Mouse (Mus musculus) CH12.LX (cell line): ENCODE data around the gene Tent5c. TPM values are rescaled to one million over a fixed set of nuclear protein-coding genes. Genes with fewer than 3 reads are reported as not detected.

Experiments used
- DNase-seq: peaks from one replicate; pipeline ENCODE4 v3.0.0-alpha.2; 2013; ENCODE audit errors: extremely low read depth
- H3K27ac ChIP-seq: 2 replicates; pipeline ENCODE4 v1.5.1; 2012; ENCODE audit warnings: low read depth, mild to moderate bottlenecking, control low read depth, moderate library complexity; ENCODE audit not compliant: insufficient read depth
- H3K27me3 ChIP-seq: replicated peaks from 2 replicates; pipeline ENCODE3; 2012; ENCODE audit warnings: inconsistent platforms
- H3K36me3 ChIP-seq, 2 experiments: replicated peaks in 1 of 2; 2 replicates each; pipeline versions ENCODE3 to v1.6.1; 2012; ENCODE audit warnings: inconsistent platforms in 1 of 2, low read length in 1 of 2, mild to moderate bottlenecking in 1 of 2, mixed read lengths in 1 of 2, moderate library complexity in 1 of 2; ENCODE audit not compliant: control insufficient read depth in 1 of 2, insufficient read depth in 1 of 2
- H3K4me1 ChIP-seq, 2 experiments: 2 replicates each; pipeline ENCODE4 v1.6.1; 2012; ENCODE audit warnings: inconsistent platforms in 1 of 2, moderate library complexity in 1 of 2; ENCODE audit not compliant: insufficient read depth in 2 of 2, control insufficient read depth in 1 of 2
- H3K4me2 ChIP-seq: 2 replicates; pipeline ENCODE4 v1.6.1; 2012; ENCODE audit warnings: low read depth, mild to moderate bottlenecking, control low read depth; ENCODE audit not compliant: poor library complexity, insufficient read depth, severe bottlenecking
- H3K4me3 ChIP-seq, 3 experiments: fragments of 150-350 bp in 1 of 3; sonication (generic) in 1 of 3; replicated peaks in 1 of 3; 2 replicates each; pipeline versions ENCODE3 to v1.5.1; 2011 to 2012; ENCODE audit warnings: low read depth in 2 of 3, low read length in 2 of 3, mild to moderate bottlenecking in 2 of 3, moderate library complexity in 2 of 3, control low read depth in 1 of 3, improper control_type of control experiment in 1 of 3, inconsistent platforms in 1 of 3, mixed read lengths in 1 of 3; ENCODE audit not compliant: poor library complexity in 1 of 3
- H3K79me2 ChIP-seq: replicated peaks from 2 replicates; pipeline ENCODE4 v1.6.1; 2012; ENCODE audit warnings: mild to moderate bottlenecking, moderate library complexity; ENCODE audit not compliant: control insufficient read depth, poor library complexity, insufficient read depth, severe bottlenecking; ENCODE audit errors: extremely low read depth
- H3K9ac ChIP-seq: 2 replicates; pipeline ENCODE4 v1.6.1; 2012; ENCODE audit warnings: low read depth, mild to moderate bottlenecking, control low read depth, moderate library complexity; ENCODE audit not compliant: insufficient read depth
- H3K9me3 ChIP-seq: replicated peaks from 2 replicates; pipeline ENCODE3; 2012; ENCODE audit warnings: low read length, inconsistent platforms, mixed read lengths
- CHD1 ChIP-seq: IDR thresholded peaks from 2 replicates; pipeline ENCODE4 v1.6.1; 2012; ENCODE audit warnings: low read depth, low read length, improper control_type of control experiment, inconsistent platforms
- CHD2 ChIP-seq: IDR thresholded peaks from 2 replicates; pipeline ENCODE4 v1.6.1; 2011; ENCODE audit warnings: low read length, improper control_type of control experiment
- CTCF ChIP-seq, 2 experiments: IDR thresholded peaks in 1 of 2; conservative IDR thresholded peaks in 1 of 2; 2 replicates each; pipeline ENCODE4 v1.5.1; 2011 to 2012; ENCODE audit warnings: low read depth in 2 of 2, low read length in 2 of 2, improper control_type of control experiment in 1 of 2, inconsistent platforms in 1 of 2, mild to moderate bottlenecking in 1 of 2, moderate library complexity in 1 of 2
- E2F4 ChIP-seq: IDR thresholded peaks from 2 replicates; pipeline ENCODE4 v1.6.1; 2011; ENCODE audit warnings: low read depth, low read length, improper control_type of control experiment; ENCODE audit not compliant: insufficient replicate concordance
- ELF1 ChIP-seq: IDR thresholded peaks from 2 replicates; pipeline ENCODE4 v1.6.1; 2014; ENCODE audit warnings: low read depth, mild to moderate bottlenecking, inconsistent platforms, low read length, improper control_type of control experiment
- EP300 ChIP-seq: IDR thresholded peaks from 2 replicates; pipeline ENCODE4 v1.6.1; 2011; ENCODE audit warnings: low read length, improper control_type of control experiment
- GABPA ChIP-seq: IDR thresholded peaks from 2 replicates; pipeline ENCODE4 v1.6.1; 2012; ENCODE audit warnings: low read depth, low read length, improper control_type of control experiment, inconsistent platforms; ENCODE audit not compliant: insufficient replicate concordance
- IRF4 ChIP-seq: IDR thresholded peaks from 2 replicates; pipeline ENCODE4 v1.6.1; 2014; ENCODE audit warnings: low read depth, mild to moderate bottlenecking, inconsistent platforms, low read length, improper control_type of control experiment
- JUN ChIP-seq: IDR thresholded peaks from 2 replicates; pipeline ENCODE4 v1.6.1; 2011; ENCODE audit warnings: low read depth, mild to moderate bottlenecking, low read length, improper control_type of control experiment, moderate library complexity; ENCODE audit not compliant: insufficient read depth
- KAT2A ChIP-seq: IDR thresholded peaks from 2 replicates; pipeline ENCODE4 v1.6.1; 2012; ENCODE audit warnings: low read length, improper control_type of control experiment, inconsistent platforms; ENCODE audit not compliant: insufficient replicate concordance
- MAFK ChIP-seq: IDR thresholded peaks from 2 replicates; pipeline ENCODE4 v1.6.1; 2011; ENCODE audit warnings: low read length, improper control_type of control experiment; ENCODE audit not compliant: insufficient replicate concordance
- MAX ChIP-seq: IDR thresholded peaks from 2 replicates; pipeline ENCODE4 v1.6.1; 2011; ENCODE audit warnings: low read length, improper control_type of control experiment
- MEF2A ChIP-seq: IDR thresholded peaks from 2 replicates; pipeline ENCODE4 v1.6.1; 2014; ENCODE audit warnings: low read depth, mild to moderate bottlenecking, inconsistent platforms, low read length, improper control_type of control experiment, borderline replicate concordance
- MXI1 ChIP-seq: IDR thresholded peaks from 2 replicates; pipeline ENCODE4 v1.6.1; 2011; ENCODE audit warnings: mild to moderate bottlenecking, low read depth, low read length, improper control_type of control experiment
- MYC ChIP-seq: IDR thresholded peaks from 2 replicates; pipeline ENCODE4 v1.6.1; 2011; ENCODE audit warnings: low read depth, mild to moderate bottlenecking, improper control_type of control experiment, low read length
- NRF1 ChIP-seq: IDR thresholded peaks from 2 replicates; pipeline ENCODE4 v1.6.1; 2014; ENCODE audit warnings: low read depth, mild to moderate bottlenecking, inconsistent platforms, low read length, improper control_type of control experiment, moderate library complexity
- PAX5 ChIP-seq: IDR thresholded peaks from 2 replicates; pipeline ENCODE4 v1.6.1; 2012; ENCODE audit warnings: low read length, inconsistent platforms, mixed read lengths
- POLR2A ChIP-seq: IDR thresholded peaks from 2 replicates; pipeline ENCODE4 v1.6.1; 2011; ENCODE audit warnings: low read depth, mild to moderate bottlenecking, improper control_type of control experiment, low read length
- RCOR1 ChIP-seq: conservative IDR thresholded peaks from 2 replicates; pipeline ENCODE4 v1.6.1; 2012; ENCODE audit warnings: low read depth, mild to moderate bottlenecking, inconsistent platforms, low read length, improper control_type of control experiment
- SIN3A ChIP-seq: IDR thresholded peaks from 2 replicates; pipeline ENCODE4 v1.6.1; 2012; ENCODE audit warnings: low read length, improper control_type of control experiment, inconsistent platforms
- TBP ChIP-seq: conservative IDR thresholded peaks from 2 replicates; pipeline ENCODE4 v1.6.1; 2011; ENCODE audit warnings: low read depth, low read length, improper control_type of control experiment
- UBTF ChIP-seq: IDR thresholded peaks from 2 replicates; pipeline ENCODE4 v1.6.1; 2012; ENCODE audit warnings: low read depth, mild to moderate bottlenecking, inconsistent platforms, low read length, improper control_type of control experiment, moderate library complexity
- USF1 ChIP-seq: IDR thresholded peaks from 2 replicates; pipeline ENCODE4 v1.6.1; 2014; ENCODE audit warnings: low read depth, mild to moderate bottlenecking, inconsistent platforms, low read length, improper control_type of control experiment
- USF2 ChIP-seq: conservative IDR thresholded peaks from 2 replicates; pipeline ENCODE4 v1.6.1; 2011; ENCODE audit warnings: low read depth, low read length, improper control_type of control experiment
- ZC3H11A ChIP-seq: IDR thresholded peaks from 2 replicates; pipeline ENCODE4 v1.6.1; 2012; ENCODE audit warnings: low read depth, mild to moderate bottlenecking, inconsistent platforms, low read length, improper control_type of control experiment
- ZMIZ1 ChIP-seq: IDR thresholded peaks from 2 replicates; pipeline ENCODE4 v1.6.1; 2012; ENCODE audit warnings: low read depth, mild to moderate bottlenecking, inconsistent platforms, low read length, improper control_type of control experiment
- ZNF384 ChIP-seq: IDR thresholded peaks from 2 replicates; pipeline ENCODE4 v1.6.1; 2012; ENCODE audit warnings: low read depth, low read length, improper control_type of control experiment, inconsistent platforms
- dilution Hi-C: fragments of 300-500 bp; cut with MboI; formaldehyde crosslinking; loops from 2 replicates; pipeline ENCODE4 v1.14.3; 2020; ENCODE audit warnings: low sequenced_read_pairs; ENCODE audit not compliant: extremely low pct_unique_long_range_greater_than_20kb, extremely low pct_ligation_motif_present
- in situ Hi-C: fragments of 300-500 bp; cut with MboI; formaldehyde crosslinking; loops from 3 replicates; pipeline ENCODE4 v1.14.3; 2019; ENCODE audit warnings: low sequenced_read_pairs, low pct_ligation_motif_present, low pct_unique_long_range_greater_than_20kb, mixed read lengths
- polyA plus RNA-seq: library from polyadenylated mRNA; unstranded; fragments of >175 nt; gene quantifications from 2 replicates; pipeline ENCODE4 v1.2.1, GENCODE M21; 2012; ENCODE audit warnings: low read depth; ENCODE audit not compliant: insufficient read length
- total RNA-seq, 2 experiments: library from RNA; depleted of rRNA; stranded (reverse); fragments of 300-350 nt in 1 of 2; fragments of >200 nt in 1 of 2; gene quantifications; 2 replicates each; pipeline ENCODE4 v1.2.3; 2012 to 2014

Gene Tent5c
- total and polyA plus RNA-seq, 3 experiments: 10.6 to 18.7 (median 12.3) TPM

- H3K9me3 ChIP-seq: no peaks in the 10 kb centered on the region
- no peaks in the 10 kb centered on the region for H3K36me3 ChIP-seq
- peak overlapping the region; percentile 46 for H3K4me2 ChIP-seq
- peak overlapping the region; percentile 75; the same call in 1 of the 2 replicates for H3K9ac ChIP-seq
- DNase-seq: no peak
- in situ Hi-C loops: loop anchor here (5.0 kb wide), 1 partner anchor 65 kb away; no protein-coding TSS in a partner anchor
- peaks cover 20 to 56% of the 10 kb centered on the region in 2 experiments for H3K4me1 ChIP-seq
- H3K27ac ChIP-seq: no peak overlapping the region
- H3K27me3 ChIP-seq: peaks cover 5% of the 10 kb centered on the region
- H3K79me2 ChIP-seq: peaks cover 50% of the 10 kb centered on the region
- peak overlapping the region; percentile 69 to 79 (median 79) for H3K4me3 ChIP-seq
- dilution Hi-C loops: no loop called here
- no peak for TF ChIP-seq GABPA
- peak; percentile 7; the same call in 1 of the 2 replicates for TF ChIP-seq IRF4
- TF ChIP-seq USF2: no peak
- no peak for TF ChIP-seq E2F4
- TF ChIP-seq SIN3A: no peak; the same call in 1 of the 2 replicates
- TF ChIP-seq CHD1: peak; percentile 4; the same call in 1 of the 2 replicates
- no peak for TF ChIP-seq ZNF384
- TF ChIP-seq MAX: no peak
- TF ChIP-seq KAT2A: no peak
- TF ChIP-seq CTCF (conservative IDR thresholded peaks at IDR 0.05 in 1 of 2, IDR thresholded peaks at IDR 0.05 in 1 of 2; ENCODE audit: low read depth in 2 of 2, low read length in 2 of 2): no peak
- TF ChIP-seq TBP: no peak
- TF ChIP-seq MXI1: no peak
- no peak for TF ChIP-seq MEF2A
- TF ChIP-seq RCOR1: no peak
- TF ChIP-seq MAFK: no peak
- no peak for TF ChIP-seq UBTF
- TF ChIP-seq ZC3H11A: no peak
Measured at GRCm38 (mm10) chr3:100487046-100487445, 2.1 kb downstream of the Tent5c start.

GRCm38 (mm10) chr3:100485390-100486132 is 3.6 kb downstream of the Tent5c start:
- Histone ChIP-seq H3K27me3 (peaks cover 3% of the 10 kb centered on the region), H3K4me2 (peak overlapping the region; percentile 46), H3K9ac (peak overlapping the region; percentile 75; the same call in 1 of the 2 replicates), H3K9me3 (no peaks in the 10 kb centered on the region), H3K79me2 (peaks cover 57% of the 10 kb centered on the region), H3K27ac (peak overlapping the region; percentile 41), H3K36me3 (peaks cover 0 to 1% of the 10 kb centered on the region in 2 experiments), H3K4me1 (peaks cover 26 to 70% of the 10 kb centered on the region in 2 experiments), H3K4me3 (peak overlapping the region; percentile 11 to 31 (median 26))
- dilution Hi-C loops (no loop called here), in situ Hi-C loops (loop anchor here (5.0 kb wide), 1 partner anchor 63 kb away; no protein-coding TSS in a partner anchor)
- DNase-seq: peak; percentile 19
- TF ChIP-seq MYC (0 out of 2 replicates have a peak, but pooled peaks have one; percentile 11), JUN (peak; percentile 30; the same call in 1 of the 2 replicates), POLR2A (no peak), EP300 (peak; percentile 65), CTCF (conservative IDR thresholded peaks at IDR 0.05 in 1 of 2, IDR thresholded peaks at IDR 0.05 in 1 of 2; ENCODE audit: low read depth in 2 of 2, low read length in 2 of 2) (no peak), TBP (no peak), ELF1 (no peak), CHD1 (0 out of 2 replicates have a peak, but pooled peaks have one; percentile 60), MAFK (peak; percentile 42; the same call in 1 of the 2 replicates), PAX5 (no peak), USF1 (no peak), SIN3A (peak; percentile 93), ZNF384 (no peak), RCOR1 (no peak; the same call in 1 of the 2 replicates), NRF1 (no peak), USF2 (no peak), MAX (peak; percentile 18; the same call in 1 of the 2 replicates), ZMIZ1 (0 out of 2 replicates have a peak, but pooled peaks have one; percentile 38), CHD2 (no peak), E2F4 (no peak), KAT2A (no peak), UBTF (no peak), IRF4 (peak; percentile 97), ZC3H11A (no peak)
